Mouse (Mus musculus) thymus, postnatal 25 days (tissue): ENCODE data around the gene Pnkd.
A peak's percentile ranks its signal among the peaks of the same experiment; 100 is the strongest.

Source experiments
- DNase-seq: peaks from one replicate; pipeline ENCODE4 v3.0.0; 2022

Gene Pnkd

DNA sequence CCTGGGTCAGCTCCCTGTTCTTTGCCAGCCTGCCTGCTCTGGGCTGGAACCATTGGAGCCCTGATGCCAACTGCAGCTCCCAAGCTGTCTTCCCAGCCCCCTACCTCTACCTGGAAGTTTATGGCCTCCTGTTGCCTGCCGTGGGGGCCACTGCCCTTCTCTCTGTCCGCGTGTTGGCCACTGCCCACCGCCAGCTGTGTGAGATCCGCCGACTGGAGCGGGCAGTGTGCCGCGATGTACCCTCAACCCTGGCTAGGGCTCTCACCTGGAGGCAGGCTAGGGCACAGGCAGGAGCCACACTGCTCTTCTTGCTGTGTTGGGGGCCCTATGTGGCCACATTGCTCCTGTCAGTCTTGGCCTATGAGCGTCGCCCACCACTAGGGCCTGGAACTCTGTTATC, 5.7 kb upstream of the Pnkd start:
- no peak for DNase-seq

GRCm38 (mm10) chr1:74280591-74281325, 4.0 kb upstream of the Pnkd start:
- DNase-seq = no peak

- no peak for DNase-seq
Observed at GRCm38 (mm10) chr1:74281372-74281771, 3.4 kb upstream of the Pnkd start.

DNA sequence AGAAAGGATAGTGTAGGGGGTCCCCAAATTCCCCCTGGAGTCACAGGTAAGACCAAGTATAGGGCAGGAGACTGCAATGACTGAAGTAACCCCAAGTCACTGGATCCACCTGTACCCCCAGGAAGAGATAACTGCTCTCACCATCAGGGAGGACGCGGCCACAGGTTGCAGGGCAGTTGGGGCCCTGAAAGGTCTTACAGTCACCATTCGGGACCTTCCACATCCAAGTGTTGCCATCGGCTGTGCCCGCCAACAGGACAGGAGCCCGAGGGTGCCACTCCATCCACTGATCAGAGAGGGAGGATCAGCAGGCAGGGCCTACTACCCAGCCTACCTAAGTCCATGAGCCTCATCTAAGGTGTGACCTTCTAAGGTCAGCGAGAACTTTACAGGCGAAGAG, 2.8 kb upstream of the Pnkd start:
- no peak for DNase-seq

GRCm38 (mm10) chr1:74282896-74283625, 1.7 kb upstream of the Pnkd start:
- no peak for DNase-seq

GRCm38 (mm10) chr1:74283686-74284463, 855 bp upstream of the Pnkd start:
- peak; percentile 49 for DNase-seq

DNA sequence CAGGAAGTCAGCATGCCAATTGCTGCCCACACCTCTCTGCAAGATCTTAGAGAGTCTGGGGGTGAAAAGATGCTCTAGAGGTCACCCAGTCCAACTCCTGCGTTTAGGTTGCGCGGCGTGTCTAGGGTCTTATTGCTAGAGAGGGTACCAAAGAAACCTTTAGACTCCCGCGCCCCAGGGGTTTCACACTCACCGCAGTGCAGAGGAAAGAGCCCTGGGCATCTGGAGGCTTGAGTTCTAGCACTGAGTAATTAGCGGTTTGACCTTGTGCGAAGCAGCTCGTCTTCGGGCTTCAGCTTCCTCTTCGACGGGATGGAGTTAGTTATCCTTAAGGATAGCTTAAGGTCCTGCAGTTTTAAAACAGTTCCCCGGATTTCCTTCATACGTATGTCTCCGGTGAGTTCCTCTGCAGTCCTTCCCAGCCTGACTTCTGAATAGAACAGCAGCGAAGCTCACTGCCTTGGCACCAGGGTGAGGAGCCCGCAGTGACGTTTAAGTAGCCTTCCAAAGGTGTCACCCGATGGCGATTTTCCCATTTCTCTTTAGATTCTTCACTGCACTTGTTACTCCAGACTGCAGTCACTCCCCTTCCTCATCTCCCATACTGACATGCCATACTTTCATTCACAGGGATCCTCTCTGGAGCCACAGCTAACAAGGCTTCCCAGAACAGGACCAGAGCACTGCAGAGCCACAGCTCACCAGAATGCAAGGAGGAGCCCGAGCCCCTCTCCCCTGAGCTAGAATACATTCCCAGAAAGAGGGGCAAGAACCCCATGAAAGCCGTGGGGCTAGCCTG, 681 bp downstream of the Pnkd start:
- no peak for DNase-seq

DNA sequence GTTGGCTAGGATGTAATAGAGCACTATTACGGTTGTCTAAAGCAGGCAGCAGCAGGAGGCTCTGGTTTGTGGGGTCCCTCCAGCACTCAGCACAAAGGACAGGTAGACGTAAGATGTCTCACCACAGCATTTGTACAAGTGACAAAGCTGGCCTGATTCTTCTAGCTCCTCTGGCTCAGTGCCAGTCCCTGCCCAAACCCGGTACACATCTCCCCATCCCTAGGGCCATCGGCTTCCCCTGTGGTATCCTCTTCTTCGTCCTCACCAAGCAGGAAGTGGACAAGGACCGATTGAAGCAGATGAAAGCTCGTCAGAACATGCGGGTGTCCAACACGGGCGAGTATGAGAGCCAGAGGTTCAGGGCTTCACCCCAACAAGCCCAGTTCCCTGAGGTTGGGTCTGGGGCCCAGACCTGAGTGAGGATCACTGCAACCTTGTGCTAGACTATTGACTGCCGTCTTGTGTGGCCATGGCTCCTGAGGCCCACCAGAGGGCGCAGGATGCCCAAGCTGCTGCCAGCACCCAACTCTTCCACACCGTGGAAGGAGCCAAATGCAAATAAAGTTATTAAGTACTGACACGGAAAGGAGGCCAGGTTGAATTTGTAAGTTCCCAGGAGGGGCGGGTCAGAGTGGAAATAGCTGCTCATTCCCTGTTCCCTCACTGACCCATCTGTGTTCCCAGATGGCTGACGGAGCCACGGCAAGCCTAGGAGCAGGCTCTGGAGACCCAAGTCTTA, 2.3 kb downstream of the Pnkd start:
- DNase-seq = peak; percentile 18

DNA sequence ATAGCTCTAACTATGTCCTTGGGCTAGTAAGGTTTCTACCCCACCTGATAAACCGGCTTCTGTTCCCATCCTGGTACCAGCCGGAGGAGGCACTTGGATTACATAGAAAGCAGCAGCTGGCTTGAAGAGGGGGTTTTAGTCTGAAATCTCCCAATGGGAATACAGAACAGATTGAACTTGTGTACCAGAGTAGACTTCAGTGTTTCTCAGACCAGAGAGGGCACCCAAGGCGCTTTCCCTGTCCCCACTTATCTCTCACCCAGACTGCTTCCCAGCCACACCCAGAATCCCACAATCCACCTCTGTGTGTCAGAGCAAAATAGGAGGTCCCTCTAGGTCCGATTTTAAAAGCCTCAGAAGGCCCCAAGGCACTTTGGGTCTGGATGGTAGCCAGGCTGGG, 3.6 kb downstream of the Pnkd start:
- DNase-seq = no peak

DNA sequence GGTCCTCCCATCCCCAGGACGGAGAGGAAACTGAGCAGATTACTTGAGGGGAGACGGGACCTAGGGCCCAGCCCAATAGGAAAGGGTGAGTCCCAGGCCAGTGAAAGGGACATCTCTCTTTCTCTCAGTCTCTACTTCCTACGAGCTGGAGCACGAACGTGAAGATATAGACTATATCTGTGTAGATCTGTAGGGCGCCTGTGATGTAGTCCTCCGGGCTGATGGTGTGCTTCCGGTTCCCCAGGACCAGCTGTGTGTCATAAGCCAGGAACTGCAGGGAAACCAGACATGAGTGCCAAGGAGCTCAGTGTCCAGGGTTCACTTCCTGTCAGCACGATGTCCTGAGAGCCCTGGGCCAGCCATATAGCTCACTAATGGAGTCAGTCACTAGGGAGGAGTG, 4.5 kb downstream of the Pnkd start:
- no peak for DNase-seq

GRCm38 (mm10) chr1:74289740-74290139, 5.0 kb downstream of the Pnkd start:
- DNase-seq = no peak

DNA sequence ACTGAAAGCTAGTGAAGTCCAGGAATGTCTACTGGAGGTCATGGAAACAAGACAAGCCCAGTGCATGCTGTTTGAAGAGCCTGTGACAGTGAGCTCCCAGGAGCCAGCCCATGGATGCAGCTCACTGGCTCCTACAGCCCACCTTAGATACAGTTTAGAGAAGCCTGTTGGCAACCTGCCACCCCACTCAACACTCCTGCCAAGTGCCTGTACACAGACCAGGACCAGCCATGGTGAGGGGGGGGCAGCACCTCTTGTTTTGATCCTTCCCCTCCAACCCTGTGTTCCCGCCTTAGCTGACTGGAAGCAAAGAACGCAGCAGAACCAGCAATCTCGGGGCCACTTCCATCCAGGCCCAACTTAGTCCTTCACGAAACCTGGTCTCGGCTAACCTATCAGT, 5.4 kb downstream of the Pnkd start:
- DNase-seq = no peak

DNA sequence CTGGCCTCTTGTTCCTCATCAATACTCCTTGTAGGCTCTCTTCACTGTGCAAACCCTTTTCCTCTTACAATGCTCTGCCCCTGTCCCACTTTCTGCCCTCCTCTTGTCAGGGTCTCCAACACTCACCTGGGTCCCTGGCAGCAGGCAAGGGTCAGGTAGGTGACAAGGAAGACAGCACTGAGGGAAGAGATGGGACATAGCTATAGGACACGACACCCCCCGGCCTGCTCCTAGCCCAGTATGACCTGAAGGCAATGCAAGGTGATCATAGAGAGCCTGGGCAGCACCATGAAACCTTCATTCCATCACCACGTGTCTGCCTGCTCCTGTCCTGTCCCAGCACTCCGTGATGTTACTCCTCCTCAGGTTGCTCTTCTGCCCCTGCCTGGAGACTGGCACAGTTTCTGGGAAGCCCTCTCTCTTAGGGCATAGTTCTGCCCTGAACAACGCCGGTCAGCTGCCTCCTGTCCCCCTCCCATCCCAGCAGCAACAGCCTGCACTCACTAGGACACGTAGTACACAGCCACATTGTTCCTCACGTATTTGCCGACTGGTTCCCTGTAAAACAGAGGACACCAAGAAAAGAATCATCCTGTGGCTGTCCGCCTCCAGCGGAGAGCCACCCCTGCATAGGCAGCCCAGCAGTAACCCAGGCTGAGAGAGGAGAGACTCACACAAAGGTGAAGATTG, 7.7 kb downstream of the Pnkd start:
- no peak for DNase-seq

DNA sequence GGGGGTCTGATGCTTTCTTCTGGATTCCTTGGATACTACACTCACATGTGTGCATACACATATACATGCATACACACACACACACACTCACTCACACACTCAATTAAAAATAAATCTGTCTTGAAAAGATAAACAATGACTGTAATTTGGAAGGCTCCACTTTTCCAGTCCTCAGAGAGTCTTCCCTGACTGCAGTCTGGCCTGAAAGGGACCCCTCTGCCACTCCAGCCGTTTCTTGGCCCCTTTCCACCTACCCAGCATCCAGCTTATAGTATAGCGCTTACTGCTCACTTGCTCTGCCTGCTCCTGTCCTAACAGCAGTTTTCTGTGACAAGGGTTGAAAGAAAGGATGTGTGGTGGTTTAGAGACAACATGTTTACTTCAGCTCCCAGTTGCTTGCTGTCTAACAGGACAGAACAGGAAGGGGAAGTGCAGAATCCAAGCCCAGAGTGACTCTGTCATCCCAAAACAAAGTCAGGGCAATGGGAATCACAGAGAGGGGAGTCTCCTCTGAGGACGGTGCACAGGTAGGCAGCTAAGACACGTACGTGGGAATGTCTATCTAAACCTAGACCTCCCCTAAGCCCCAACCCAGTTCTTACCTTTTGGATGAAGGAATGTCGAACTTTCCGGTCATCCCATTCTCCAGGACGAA, 8.7 kb downstream of the Pnkd start:
- no peak for DNase-seq

DNA sequence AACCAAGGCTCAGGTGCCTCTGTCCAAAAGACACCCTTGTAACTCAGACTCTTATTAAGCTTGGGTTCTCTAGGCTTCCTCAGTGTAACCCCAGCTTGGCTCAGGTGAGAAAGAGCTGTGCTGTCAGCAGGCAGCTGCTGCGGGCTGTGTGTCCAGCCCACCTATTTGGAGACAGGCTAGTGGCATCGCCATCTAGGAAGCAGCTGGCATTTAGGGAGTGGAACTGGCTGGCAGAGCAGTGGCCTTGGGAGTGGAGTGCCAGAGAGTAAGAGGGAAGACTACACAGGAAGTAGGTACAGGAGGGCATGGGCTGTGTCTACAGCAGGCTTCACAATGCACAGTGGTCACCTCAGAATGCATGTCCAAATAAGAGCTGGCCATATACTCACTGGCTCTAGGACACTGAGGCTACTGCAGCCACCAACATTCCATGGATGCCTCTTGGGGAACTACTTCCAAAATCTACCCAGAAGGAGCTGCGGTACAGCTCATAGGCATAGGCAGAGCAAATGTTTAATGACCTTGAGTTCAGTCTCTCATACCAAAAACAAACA, 9.4 kb downstream of the Pnkd start:
- no peak for DNase-seq

DNA sequence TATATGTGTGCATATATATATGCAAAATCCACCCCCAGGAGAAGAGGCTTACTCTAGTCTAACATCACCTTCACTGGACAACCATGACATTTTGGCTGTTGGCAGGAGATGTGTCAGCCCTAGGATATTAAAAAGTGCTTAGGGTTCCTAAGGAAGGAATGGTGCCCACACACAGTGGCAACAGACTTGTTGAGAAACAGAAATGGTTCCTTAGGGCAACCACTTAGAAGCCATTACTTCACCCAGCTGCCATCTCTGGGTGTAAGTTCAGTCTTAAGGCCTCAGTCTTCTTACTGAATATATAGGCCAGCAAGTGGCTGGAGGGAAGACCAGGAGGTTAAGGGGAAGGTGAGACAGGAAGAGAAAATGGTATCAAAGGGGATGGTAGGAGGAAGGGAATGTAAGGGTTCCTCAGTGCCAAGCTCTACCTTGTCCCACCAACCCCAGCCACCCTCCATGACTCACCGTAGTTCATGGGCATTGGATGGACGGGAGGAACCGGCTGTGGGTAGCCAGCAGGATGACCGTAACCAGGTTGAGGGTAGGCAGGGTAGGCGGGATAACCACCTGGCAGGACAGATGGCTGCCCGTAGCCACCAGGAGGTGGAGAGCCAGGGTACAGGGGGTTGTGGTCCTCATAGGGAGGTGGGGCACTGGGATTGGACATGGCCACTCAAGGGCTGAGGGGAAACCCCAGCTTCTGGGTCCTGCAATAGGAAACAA, 10.2 kb downstream of the Pnkd start:
- DNase-seq = no peak

DNA sequence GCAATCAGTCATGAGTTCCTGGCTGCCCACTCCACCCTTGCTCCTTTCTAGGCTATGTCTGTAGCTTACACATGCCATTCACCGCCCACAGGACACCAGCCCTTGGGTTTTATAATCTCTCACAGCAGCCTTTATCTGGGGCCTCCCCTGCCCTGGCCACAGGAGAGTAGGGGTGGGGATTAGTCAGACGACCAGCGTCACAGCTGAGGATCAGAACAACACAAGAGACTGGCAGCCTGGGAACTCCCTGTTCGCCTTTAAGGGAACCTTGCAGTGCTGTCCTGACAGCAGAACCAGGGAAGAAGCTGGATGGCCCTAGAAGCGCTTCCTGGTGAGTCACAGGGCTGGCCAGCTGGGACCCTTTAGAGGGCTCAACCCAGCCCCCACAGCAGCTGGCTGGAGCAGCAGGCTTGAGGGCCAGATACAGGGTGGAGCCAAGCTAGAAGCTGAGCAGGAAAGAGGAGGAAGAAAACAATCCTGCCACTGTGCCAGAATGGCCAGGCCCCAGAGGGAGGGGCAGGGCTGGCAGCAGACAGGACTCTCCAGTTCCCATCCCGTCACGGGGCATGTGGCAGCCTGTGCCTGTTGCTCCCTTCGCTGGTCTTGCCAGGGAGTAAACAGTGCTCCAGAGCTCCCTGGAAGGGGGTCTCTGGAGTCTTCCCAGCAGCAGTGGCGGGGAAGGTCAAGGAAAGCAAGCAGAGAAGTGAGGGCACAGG, 10.9 kb downstream of the Pnkd start:
- peak; percentile 14 for DNase-seq

GRCm38 (mm10) chr1:74296477-74296876, 11.7 kb downstream of the Pnkd start:
- DNase-seq = no peak

GRCm38 (mm10) chr1:74297269-74297668, 12.5 kb downstream of the Pnkd start:
- DNase-seq = no peak
